Mouse (Mus musculus) G1E (cell line): ENCODE measurements at regions not wholly inside any gene's neighbourhood (a gene's known extent, or its start where the extent isn't known, plus 50 kb on each side); places are given as distances from the start of the nearest gene placed in this dataset.

Experiments used
- CTCF ChIP-seq: IDR thresholded peaks from 2 replicates; pipeline ENCODE4 v1.5.1; 2012; ENCODE audit warnings: low read depth, low read length, inconsistent platforms, mixed read lengths
- GATA1 ChIP-seq: IDR thresholded peaks from 2 replicates; pipeline ENCODE4 v1.6.1; 2012; ENCODE audit warnings: borderline replicate concordance, low read length, inconsistent platforms, mixed read lengths
- POLR2AphosphoS5 ChIP-seq: IDR thresholded peaks from 2 replicates; pipeline ENCODE4 v1.6.1; 2012; ENCODE audit warnings: low read depth, low read length, inconsistent platforms; ENCODE audit not compliant: insufficient replicate concordance
- TAL1 ChIP-seq: conservative IDR thresholded peaks from 2 replicates; pipeline ENCODE4 v1.6.1; 2012; ENCODE audit warnings: low read depth, low read length, inconsistent platforms, mixed read lengths

GRCm38 (mm10) chr19:60119051-60119450, 107.5 kb downstream of the Fam204a start:
- TF ChIP-seq GATA1: no peak
- TF ChIP-seq POLR2AphosphoS5: no peak
- no peak for TF ChIP-seq CTCF
- TF ChIP-seq TAL1: no peak
